Mouse (Mus musculus) layer of hippocampus, postnatal 36 days (tissue): ENCODE data around the gene Araf. TPM values are rescaled to one million over a fixed set of nuclear protein-coding genes. Genes with fewer than 3 reads are reported as not detected.
"Not testable (repeated sequence)": the region's sequence is repeated elsewhere in the genome, so short reads cannot be mapped to it uniquely, and the experiment has no call there.

Source experiments
- DNase-seq, 2 experiments: peaks; one replicate each; pipeline ENCODE4 v3.0.0; 2022
- total RNA-seq, 2 experiments: library from RNA; stranded (reverse); gene quantifications; 2 replicates each; pipeline ENCODE4 v1.2.3; 2021

The Araf gene
- total RNA-seq: 100 to 1,000 TPM; 186 to 190 TPM

DNA sequence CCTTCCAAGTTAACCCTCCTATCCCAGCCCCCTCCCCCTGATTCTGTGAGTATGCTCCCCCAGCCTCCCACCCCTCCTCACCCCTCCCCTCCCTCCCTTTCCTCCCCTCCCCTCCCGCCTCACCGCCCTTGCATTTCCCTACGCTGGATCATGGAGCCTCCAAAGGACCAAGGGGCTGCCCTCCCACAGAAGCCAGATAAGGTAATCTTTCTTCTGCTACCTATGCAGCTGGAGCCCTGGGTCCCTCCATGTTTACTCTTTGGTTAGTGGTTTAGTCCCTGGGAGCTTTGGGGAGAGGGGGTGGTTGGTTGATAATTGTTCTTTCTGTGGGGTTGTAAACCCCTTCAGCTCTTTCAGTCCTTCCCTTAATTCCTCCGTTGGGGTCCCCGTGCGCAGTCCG lies at the start of gene Araf:
Gene Araf, plus strand, starts transcription at position 134 of the 400 bp plus-strand sequence.
- DNase-seq: no peak

DNA sequence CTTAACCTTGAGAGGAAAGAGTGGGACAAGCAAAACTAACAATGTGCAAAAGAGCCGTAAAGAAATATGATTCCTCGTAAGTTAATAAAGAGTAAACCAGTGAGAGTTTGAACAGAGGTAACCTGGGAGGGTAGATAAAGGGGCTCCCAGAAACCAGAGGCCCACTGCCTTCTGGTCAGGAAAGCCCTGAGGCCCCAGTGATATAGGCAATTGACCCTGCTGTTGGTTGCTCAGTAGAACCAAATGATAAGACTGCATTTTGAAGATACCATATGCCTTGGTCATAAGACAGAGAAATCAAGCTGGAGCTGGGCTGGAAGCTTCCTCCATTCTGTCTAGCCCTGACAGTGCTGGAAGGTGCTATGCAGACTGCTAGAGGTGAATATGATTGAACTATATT lies 48.8 kb upstream of the Araf start:
- DNase-seq: no peak

DNA sequence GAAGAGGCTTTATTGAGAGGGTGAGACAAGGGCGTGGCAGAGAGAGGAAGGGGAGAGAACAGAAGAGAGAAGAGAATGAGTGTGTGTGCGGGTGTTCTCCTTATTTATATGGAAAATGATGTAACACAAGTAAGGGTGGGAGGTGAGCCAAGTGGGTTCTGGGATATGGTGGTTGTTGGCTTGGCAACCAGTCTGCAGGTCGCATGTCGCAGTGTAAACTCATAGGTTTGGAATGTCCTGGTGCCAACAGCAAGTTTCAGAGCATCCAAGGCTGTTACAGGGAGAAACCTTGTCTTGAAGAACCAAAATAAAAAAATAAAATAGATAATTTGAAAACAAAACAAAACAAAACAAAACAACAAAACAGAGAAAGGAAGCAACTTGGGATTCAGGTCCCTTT lies 36.4 kb upstream of the Araf start:
- DNase-seq: no peak

DNA sequence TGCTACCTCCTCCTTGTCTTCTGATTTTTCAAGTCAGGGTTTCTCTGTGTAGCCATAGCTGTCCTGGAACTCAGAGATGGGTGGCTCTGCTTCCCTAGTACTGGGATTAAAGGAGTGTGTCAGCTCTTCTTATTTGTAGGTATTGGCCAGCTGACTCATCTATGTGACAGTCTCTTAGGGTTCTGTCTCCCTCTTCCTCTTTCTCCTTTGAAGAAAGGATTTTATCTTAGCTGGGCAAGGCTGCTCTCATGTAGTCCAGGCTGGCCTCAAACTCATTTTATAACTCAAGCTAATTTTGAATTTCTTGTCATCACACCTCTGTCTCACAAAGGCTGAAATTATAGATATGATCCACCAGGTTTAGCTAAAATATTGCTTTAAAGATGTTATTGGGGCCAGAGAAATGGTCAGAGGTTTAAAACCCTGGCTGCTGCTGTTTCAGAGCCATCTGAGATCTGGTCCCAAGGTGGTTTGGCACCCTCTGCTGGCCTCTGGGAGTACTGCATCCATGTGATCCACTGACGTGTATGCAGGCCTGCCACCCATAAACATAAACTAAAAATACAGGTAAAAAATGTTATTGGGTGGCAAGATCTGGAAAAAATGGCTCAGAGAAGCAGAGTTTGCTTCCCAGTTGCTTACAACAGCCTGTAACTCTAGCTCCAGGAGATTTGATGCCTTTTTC lies 26.8 kb upstream of the Araf start:
- peak; percentile 63 to 78 for DNase-seq

DNA sequence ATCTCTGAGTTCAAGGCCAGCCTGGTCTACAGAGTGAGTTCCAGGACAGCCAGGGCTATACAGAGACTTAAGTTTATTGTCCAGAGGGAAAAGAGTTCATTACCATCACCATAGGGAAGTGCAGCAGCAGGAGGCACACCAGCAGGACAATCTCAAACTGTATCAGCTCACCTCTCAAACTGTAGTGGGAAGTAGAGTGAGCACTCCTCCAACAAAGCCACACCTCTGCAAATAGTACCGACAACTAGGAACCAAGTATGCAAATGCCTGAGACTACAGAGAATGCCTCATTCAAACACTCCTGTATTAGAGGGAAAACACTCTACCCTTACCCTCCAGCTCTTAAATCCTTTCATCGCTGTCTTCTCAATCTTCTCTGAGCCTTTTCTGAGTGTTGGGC lies 25.9 kb upstream of the Araf start:
- DNase-seq: no peak

DNA sequence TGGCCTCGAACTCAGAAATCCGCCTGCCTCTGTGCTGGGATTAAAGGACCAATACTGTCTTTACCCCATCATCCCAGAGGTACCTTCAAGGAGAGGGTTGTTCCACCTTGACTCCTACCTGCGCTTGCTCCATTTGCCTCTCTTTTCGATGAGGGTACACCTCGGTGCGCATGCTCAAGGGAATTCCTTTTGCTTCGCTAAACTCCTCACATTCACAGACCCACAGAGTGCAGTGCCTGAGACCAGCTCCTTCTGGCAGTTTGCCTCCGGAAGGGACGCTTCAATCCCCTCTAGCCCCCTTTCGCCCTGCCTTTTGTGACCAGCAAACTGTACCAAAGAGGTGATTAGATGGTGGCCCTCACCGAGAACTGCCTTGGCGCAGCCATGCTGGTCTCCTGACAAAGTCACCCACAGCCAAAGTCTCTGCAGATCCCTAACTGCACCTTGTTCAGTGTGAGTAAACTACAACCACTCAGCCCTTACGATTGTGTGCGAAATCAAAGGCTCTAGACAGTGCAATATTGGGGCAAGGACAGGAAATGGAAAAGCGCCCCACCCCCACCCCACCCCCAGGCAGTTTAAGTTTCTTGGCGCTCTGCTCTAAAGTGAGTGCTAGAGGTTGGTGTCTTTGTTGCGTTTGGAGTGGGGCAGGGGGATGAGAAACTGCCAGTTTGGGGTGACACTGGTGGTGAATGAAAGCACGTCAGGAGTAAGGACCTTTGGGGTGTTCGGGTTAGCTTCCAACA lies 22.2 kb upstream of the Araf start:
- DNase-seq: no peak

DNA sequence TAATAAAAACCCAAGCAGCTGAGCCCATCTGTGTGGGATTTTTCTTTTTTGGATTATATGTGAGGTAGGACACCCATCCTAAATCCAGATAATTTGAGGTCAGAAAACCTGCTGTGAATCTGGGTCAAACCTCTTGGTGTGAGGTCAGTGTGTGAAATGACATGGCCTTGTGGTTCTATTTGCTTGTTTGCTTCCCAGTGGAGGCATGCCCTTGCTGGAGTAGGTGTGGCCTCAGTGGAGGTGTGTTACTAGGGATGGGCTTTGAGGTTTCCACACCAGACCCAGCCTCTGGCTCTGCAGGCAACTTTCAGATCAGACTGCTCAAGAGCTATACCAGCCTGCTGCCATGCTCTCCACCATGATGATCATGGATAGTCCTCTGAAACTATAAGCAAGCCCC lies 20.0 kb upstream of the Araf start:
- DNase-seq: no peak

DNA sequence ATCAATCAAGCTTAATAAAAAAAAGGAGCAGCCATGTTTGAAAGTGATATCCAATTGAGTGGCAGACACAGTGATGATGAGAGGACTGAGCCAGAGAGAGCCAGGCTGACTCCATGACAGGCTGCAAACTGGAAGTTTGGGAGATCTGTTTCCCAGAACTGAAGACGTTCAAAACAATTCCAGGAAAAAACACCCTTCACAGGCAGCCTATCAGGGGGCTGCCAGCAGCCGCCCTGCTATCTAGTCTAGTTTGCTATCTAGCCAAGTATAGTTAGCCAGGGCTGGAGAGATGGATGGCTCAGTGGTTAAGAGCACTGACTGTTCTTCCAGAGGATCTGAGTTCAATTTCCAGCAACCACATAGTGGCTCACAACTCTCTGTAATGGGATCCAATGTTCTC lies 10.3 kb upstream of the Araf start:
- no peak for DNase-seq

DNA sequence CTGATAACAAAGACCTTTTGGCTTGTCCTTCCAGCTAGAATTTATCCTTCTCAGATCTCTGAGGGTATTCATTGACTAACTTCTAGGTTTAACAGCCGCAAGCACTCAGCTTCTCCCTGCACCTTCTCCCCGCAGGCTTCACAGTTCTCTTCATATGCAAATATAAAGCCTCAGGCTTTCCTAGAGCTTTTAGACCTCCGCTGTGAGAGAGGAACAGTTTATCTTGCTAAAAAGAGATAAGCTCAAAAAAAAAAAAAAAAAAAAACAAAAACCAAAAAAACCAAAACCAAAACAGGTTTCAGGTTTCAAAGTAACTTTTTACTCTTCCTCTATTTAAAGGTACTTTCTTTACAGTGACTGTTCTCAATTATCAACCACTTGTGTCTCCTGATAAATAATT lies 5.2 kb upstream of the Araf start:
- no peak for DNase-seq

DNA sequence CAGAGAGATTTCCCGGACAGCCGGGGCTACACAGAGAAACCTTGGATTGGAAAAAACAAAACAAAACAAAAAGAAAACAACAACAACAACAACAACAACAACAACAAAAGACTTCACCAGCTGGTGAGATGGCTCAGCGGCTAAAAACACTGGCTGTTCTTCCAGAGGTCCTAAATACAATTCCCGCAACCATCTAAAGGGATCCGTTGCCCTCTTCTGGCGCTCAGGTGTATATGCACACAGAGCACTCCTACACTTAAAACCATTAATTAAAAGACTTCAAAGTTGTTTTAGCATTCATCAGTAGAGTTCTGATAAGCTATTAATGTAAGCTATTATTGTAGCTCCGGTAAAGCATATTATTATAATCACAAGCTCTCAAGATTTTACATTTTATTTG lies 4.4 kb upstream of the Araf start:
- no peak for DNase-seq

DNA sequence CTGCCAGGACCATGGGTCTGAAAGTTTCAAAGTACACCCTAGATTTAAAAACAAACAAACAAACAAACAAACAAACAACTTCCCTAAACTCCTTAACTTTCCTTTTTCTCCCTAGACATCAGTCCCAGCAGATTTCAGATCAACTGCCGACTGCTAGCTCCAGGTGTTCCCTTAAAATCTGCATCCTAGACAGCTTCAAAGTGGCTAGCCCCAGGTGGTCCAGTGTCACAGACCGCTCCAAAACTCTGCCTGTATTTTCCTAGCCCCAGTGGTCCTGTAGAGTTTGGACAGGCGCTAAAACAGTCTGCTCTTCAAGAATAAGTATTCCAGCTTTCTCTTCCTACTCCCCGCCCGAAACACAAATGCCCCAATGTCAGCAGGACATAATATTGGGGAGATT lies 3.4 kb upstream of the Araf start:
- no peak for DNase-seq

DNA sequence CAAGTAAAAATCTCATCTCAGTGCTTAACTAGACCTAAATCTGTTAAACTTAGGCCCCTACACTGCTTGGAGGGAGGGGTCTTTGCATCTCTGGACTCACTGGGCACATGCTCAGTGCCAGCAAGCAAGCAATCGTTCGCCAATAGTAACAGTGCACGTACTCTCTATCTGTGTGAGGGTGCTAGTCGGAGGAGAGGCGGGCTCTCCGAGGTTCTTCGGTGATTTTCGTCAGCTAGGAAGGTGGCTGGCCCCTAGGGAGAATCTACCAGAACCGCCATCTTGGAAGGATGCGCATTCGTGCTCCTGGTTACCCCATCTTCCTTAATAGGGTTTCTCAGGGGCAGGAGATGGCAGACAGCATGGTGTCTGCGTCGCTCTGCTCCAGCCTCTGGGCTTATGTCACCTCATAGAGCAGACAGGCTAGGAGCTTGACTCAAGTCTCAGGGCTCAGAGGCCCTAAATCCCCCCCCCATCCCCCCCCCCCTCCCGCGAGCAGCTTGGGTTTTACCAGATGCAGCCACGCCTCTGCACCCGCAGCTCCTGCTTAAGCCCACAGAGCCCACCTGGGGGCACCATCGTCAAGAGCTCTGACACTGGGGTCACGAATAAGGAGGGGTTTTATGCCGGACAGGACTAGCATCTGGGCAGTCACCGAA lies 655 bp downstream of the Araf start:
- peak; percentile 72 to 79 for DNase-seq

DNA sequence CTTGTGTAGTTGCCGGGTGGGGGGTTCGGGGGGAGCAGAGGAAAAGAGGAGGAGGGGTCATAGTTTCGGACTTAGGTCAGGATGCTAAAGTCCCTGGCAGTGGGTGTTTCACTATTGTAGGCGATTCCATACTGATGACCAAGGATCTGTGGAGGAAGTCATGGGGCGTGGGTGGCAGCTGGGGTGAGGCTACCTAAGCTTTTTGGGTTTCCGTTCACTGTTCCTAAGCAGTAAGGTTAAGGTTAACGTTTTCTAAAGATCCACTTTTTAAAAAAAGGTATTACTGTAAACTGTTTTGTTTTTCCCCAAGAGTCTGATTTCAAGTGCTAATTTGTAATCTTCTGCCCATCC lies 1.2 kb downstream of the Araf start:
- no peak for DNase-seq

DNA sequence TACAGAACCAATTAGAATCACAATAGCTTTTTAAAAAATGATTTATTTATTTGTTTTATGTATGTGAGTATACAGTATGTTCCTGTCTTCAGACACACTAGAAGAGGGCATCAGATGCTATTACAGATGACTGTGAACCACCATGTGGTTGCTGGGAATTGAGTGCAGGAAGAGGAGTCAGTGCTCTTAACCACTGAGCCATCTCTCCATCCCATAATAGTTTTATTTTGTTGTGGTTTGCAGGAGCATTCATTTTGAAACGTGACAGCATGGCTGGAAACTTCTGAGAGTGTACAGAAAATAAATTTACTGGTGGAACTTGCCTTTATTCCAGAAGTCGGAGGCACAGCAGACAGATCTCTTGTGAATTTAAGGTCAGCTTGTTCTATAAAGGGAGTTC lies 3.8 kb downstream of the Araf start:
- no peak for DNase-seq

DNA sequence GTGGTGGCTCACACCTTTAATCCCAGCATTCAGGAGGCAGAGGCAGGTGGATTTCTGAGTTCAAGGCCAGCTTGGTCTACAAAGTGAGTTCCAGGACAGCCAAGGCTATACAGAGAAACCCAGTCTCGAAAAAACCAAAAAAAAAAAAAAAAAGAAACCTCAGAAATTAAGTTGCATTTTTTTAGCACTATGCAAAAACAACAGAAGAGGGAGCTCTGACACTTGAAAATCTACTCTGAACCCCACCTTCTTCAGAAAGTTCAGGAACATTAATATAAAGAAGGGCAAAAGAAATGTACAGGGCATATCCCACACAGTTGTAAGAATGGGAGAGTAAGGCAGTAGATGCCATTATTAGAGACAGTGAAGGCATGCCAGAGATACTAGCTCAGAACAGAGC lies 6.7 kb downstream of the Araf start:
- not testable (repeated sequence) for DNase-seq

DNA sequence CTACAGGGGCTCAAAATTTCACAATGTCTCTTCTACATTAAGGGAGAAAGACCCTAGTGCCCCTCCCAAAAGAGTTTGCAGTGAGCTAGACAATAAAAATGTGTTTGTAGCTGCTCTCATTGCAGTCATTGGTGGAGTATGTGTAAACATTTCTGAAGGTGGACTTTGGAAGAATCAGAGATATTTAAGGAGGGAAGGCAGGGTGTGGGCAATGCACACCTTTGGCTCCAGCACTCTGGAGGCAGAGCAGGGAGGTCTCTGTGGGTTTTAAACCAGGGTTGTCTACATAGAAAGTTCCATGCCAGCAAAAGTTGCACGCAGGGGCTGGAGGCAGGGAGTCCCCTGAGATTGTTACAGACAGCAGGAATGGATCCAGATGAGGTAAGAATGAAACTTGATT lies 8.7 kb downstream of the Araf start:
- no peak for DNase-seq

DNA sequence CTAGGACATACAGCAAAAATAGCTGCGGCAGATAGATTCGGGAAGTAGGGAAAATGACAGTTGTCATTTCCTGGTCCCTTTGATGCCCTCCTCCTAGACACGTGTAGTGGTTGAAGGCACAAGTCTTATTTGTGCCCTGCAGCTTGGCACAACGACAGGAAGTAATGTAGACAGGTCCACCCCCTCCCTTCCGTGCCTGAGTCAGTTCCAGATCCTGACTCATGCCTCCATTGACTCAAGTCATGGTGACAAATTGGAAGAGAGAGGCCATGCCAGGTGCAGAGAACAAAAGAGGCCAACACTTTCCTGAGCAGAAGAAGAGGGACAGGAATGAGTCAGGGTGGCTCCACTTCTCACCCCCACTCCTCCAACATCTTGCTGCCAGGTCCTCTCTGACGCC lies 19.4 kb downstream of the Araf start:
- DNase-seq: no peak

DNA sequence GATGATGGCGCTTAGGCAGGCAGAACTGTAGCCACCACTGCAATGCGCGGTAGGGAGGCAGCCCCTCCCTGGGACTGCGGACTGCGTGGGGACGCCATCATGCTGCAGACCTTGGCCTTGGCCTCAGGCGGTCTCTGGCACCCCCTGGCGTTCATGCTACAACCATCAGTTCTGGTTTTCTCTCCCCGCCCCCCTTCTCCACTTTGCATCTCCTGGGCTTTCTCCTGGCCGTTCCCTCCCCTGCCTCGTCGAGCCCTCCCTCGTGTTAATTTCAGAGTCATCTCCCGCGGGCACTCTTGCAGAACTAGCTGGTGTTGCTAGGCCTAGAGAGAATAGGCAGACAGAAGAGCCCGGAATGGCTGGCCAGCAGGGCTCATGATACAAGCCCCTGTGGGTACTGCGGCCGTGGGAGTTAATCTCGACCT lies 21.6 kb downstream of the Araf start:
- peak; percentile 67 to 73 for DNase-seq

DNA sequence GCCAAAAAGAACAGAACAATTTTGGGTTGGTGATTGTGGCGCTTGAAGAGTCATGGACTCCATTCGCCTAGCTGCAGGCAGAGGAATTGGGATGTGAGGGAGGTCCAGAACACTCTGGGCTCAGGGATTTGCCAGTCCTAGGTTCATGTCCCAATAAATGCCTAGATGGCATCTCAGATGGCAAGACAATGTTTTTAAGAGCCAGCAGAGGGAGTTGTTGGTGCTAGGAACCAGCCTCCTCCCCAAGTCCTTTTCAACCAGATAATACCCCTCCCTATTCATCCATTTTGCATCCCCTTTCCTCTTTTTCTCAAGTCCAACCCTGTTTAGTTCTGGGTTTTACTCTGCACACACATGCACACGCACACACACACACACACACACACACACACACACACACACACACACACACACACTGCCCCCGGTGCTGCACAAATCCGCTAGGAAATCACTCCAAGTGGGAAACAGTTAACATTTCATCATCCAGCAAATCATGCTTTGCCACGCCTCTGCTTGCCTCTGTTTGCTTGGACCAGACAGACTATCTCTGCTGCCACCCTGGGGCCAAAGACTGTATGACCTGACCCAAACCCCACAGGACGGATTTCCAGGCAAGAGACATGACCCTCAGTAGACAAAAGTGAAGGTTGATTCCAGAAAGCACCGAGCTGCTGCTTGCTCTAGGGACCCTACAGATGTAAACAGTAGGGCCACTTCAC lies 22.3 kb downstream of the Araf start:
- DNase-seq: peak; percentile 24 to 37

DNA sequence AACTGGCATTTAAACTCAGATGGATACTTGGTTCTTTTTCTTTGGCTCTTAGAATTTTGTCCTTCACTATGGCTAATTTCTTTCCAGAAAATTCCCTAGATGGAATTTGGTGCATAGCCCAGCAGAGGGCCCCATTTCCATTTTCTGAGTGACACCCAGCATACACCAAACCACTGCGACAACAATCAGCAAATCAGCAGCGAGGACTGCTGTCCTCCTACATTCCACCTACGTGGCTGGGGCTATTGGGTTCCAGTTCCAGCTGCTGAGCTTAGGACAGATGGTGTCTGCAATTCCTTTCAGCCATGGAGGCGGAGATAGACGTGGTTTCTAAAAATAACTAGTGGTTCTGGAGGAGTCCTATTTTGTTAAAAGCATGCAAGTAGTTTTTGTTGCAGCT lies 31.3 kb downstream of the Araf start:
- peak; percentile 49 to 50 for DNase-seq

DNA sequence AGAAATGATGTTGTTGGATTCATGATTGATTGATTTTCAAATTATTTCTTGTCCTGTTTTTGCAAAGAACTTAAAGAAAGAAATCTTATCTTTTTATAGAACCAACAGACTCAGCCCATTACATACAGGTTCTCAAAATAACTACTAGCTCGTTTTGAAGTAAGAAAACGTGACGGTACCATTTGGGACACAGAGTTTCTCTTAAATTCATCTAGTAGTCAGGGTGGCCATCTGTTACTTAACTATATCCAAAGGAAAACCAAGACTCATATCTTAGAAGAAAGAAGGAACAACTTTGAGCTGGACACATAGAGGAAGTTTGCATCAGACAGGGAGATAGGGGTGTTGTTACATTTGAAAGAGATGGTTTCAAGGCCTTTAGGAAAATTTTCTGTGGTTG lies 49.6 kb downstream of the Araf start:
- no peak for DNase-seq

DNA sequence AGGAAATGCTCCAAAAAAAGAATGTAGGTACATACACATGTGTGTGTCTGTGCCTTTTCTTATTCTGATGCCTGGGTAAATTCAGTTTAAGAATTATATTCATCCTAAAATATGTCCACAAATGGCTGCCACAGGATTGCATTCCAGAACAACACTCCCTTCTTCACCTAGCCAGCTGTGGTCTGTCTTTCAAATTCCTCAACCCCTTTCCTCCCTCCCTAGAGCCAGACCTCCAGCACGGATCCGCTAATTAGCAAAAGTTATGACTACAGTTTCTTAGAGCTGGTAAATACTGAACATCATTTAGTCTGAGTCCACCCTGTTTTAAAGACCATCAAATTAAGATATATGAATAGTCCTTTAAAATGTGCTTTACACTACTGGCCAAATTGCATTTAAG lies 50.2 kb downstream of the Araf start:
- no peak for DNase-seq

DNA sequence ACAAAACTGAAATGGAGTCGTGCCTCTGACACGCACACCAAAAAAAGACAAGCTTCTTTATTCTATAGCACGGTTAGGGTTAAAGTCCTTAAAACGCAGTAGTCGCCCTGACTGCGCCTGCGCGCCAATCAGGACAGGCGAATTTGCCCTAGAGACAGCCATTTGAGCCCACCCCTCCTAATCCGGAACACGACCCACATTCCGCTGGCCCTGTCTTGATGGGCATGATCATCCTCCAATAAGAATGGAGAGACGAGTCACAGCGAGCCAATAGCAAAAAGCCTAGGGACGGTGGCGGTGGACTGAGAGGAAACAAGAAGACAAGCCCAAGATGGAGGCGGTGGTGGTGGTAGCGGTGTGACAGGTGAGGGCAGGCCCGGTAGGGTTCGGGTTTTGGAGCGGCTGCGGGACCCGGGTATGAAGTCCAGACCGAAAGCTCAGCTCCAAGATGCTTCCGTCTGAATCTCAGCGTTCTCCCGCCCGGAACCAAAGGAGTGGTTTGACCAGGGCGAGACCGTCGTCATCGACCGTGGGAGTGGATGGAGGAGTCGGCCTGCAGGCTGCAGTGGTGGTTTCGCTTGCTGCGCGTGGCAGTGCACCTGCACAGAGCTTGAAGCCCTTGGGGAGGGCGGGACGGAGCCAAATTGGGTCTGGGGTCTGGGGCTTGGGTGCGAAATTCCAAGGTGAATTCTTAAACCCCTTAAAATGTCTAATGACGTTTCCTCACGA lies 50.8 kb downstream of the Araf start:
- DNase-seq: peak; percentile 86 to 87
